Mouse (Mus musculus): ENCODE results near the gene Sipa1l2.
"Not testable (repeated sequence)": the region's sequence is repeated elsewhere in the genome, so short reads cannot be mapped to it uniquely, and the experiment has no call there.

Sipa1l2 gene

DNA sequence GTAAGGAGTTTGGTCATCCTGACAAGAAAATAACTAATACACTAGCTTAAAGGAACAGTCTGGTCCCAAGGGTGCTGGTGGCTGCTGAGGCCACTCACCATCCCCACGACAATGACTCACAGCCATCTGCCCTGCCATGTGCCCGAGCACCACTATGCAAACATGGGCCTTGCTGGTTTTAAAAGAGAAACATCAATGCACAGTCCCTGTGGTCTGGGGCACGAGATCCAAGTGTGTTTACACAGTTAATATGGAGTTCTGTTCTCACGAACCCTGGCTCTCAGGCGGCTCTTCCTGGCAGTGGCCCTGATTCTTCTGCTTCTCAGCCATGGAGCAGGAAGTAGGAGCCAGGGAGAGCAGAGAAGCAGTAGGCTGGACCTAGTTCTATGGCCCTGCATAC, 159.0 kb downstream of the Sipa1l2 start:
- DNase-seq (ENCODE audit: low read depth, low spot score): no peak

GRCm38 (mm10) chr8:125407672-125408071, 161.9 kb downstream of the Sipa1l2 start:
- DNase-seq (ENCODE audit: low read depth, low spot score): no peak

DNA sequence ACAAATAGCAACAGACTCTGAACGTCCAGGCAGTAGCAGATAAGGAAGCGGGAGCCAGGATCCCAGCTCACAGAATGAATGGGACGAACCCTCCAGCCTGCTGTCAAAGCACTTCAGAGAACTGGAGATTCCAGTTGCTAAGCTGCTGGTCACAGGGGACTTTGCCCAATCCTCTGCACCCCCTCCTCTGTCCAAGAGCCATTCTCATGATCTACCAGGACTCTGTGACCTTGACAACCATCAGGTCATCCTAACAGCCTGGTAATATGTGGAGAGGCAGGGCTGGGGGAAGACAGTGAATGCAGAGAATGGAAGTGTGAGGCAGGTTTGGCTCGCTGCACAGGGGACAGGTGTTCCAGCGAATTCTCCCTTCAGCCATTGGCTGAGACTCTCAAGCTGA, 163.2 kb downstream of the Sipa1l2 start:
- no peak for DNase-seq (ENCODE audit: low read depth, low spot score)

DNA sequence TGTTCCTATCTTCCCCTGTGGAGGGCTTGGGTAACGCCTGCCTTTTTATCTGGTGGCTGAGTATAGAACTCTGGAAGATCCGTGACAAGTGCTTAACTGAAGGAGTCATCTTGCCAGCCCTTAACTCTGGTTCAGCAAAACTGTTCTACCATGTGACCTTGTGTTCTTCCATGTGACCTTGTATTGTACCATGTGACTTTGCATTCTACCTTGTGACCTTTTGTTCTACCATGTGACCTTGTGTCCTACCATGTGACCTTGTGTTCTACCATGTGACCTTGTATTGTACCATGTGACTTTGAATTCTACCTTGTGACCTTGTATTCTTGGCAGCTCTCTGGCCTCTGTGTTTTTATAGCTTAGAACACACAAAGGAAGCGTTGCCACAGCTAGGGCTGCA, 168.3 kb downstream of the Sipa1l2 start:
- DNase-seq (ENCODE audit: low read depth, low spot score): no peak

DNA sequence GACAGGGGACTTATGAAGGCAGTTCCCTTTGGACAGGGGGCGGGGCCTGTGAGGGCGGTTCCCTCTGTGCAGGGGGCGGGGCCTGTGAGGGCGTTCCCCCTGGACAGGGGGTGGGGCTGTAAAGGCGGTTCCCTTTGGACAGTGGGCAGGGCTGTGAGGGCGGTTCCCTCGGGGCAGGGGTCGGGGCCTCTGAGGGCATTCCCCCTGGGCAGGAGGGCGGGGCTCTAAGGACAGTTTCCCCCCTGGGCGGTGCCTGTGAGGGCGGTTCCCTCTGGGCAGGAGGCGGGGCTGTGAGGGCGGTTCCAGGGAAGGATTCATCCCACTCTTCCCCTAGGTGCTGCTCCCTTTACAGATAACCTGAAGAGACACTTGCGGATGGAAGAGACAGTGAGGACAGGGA, 171.6 kb downstream of the Sipa1l2 start:
- no peak for DNase-seq (ENCODE audit: low read depth, low spot score)

- DNase-seq (ENCODE audit: low read depth, low spot score): not testable (repeated sequence)
Measured at GRCm38 (mm10) chr8:125395682-125396081, 173.9 kb downstream of the Sipa1l2 start.

- no peak for DNase-seq (ENCODE audit: low read depth, low spot score)
Measured at GRCm38 (mm10) chr8:125395032-125395431, 174.6 kb downstream of the Sipa1l2 start.

DNA sequence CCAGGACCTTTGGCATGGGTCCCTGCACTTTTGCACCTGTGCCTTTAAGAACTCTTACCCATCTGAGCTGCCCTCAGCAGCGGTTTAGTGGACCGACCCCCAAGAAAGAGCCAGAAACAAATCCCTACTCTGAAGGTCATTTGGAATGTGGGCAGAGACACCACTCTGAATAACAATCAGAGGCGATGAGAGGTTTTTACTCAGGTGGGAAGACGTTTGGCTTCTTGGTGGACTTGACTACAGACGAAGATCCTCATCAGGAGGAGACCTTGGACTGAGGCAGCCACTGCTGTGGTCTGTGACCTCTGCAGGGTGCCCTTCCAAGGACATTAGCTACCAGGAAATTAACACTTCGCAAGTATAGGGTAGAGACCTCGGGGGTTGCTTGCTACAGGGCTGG, 177.9 kb downstream of the Sipa1l2 start:
- DNase-seq (ENCODE audit: low read depth, low spot score): no peak

GRCm38 (mm10) chr8:125391271-125391670, 178.3 kb downstream of the Sipa1l2 start:
- no peak for DNase-seq (ENCODE audit: low read depth, low spot score)

GRCm38 (mm10) chr8:125390506-125390895, 179.1 kb downstream of the Sipa1l2 start:
- no peak for DNase-seq (ENCODE audit: low read depth, low spot score)

DNA sequence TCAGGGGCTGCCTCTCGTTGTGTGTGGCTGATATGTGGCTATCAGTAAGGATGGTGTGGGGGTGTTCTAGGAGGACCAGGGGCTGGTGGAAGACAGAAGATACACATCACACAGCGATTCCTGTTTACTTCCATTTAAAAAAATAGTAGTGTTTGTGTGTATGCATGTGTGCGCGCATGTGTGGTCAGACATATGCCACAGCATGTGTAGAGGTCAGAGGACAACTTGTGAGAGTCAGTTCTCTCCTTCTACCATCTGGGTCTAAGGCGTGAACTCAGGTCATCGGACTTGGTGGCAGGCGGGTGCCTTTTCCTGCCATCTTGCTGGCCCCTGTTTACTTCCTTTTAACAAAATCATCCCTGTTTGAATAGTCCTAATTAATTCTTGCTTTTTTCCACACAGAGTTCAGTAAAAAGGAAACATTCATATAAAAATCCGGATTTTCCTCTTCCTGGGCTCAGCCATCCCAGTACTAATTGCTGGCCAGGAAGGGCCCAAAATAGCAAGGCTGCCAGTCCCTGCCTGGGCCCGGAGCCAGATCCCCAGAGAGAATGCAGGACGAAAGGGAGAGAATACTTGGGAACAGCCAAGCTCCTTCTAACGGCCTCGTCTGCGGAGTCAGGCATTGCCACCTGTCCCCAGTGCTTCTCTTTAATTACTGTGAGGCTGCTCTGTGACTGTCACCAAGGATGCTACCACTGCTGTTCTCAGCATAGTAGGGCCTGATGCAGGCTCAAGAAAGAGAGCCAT, 179.7 kb downstream of the Sipa1l2 start:
- DNase-seq (ENCODE audit: low read depth, low spot score): no peak

DNA sequence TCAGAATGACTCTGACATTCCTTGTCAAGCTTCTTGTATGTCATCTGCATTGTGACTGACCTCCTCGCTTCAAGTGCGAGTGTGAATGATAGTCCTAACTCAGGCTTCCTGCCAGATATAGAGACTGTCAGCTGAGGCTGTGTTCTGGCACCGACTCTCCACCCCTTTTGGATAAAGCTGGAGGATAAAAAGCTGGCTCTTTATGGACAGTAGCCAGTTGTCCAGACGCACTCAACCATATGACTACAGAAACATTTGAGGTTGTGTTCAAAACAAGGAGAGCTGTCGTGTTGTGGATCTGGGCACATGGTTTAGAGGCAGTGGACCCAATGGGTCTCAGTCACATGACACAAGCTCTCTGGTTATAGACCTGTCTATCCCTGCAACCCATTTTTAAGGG, 180.3 kb downstream of the Sipa1l2 start:
- DNase-seq (ENCODE audit: low read depth, low spot score): no peak

GRCm38 (mm10) chr8:125388404-125389180, 181.0 kb downstream of the Sipa1l2 start:
- DNase-seq (ENCODE audit: low read depth, low spot score): no peak

GRCm38 (mm10) chr8:125385519-125386150, 184.0 kb downstream of the Sipa1l2 start:
- peak; percentile 46 for DNase-seq (ENCODE audit: low read depth, low spot score)

GRCm38 (mm10) chr8:125384551-125385183, 184.9 kb downstream of the Sipa1l2 start:
- DNase-seq (ENCODE audit: low read depth, low spot score): no peak

DNA sequence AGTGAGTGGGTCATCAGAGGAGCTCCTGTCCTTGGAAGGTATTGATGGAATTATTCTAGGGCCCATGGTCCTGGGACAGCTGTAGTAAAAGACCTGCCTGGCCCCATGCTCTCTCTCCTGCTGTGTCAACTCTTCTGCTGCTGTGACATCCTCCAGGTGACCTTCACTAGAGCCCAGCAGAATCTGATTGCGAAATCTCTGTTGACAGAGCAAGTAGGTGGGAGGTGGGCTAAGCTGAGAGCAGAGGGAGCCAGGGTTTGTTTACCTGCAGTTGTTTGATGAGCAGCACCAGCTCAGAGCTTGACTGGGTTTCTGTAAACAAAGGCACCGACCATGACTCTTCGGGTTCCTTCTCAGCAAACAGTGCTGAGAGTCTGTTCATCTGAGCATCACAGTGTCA, 187.9 kb downstream of the Sipa1l2 start:
- no peak for DNase-seq (ENCODE audit: low read depth, low spot score)

GRCm38 (mm10) chr8:125379939-125380338, 189.7 kb downstream of the Sipa1l2 start:
- DNase-seq (ENCODE audit: low read depth, low spot score): no peak

- DNase-seq (ENCODE audit: low read depth, low spot score): no peak
Measured at GRCm38 (mm10) chr8:125379156-125379555, 190.5 kb downstream of the Sipa1l2 start.

DNA sequence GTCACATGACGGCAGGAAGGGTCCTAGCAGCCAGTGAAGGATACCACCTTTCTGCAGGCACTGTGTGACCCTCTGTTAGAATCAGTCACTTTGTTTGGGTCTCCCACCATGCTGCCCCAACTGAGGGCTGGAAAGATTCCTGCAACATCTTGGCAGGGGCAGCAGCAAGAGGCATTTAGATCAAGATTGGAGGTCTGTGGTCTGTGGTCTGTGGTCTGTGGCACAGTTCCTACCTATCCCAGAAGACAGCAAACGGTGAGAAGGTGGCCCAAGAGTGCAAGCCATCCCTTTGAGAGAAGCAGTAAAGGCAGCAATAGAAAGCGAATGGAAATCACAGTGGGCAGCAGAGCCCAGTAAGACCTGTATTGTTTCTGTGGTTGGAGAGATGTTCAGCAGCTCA, 191.9 kb downstream of the Sipa1l2 start:
- DNase-seq (ENCODE audit: low read depth, low spot score): no peak

DNA sequence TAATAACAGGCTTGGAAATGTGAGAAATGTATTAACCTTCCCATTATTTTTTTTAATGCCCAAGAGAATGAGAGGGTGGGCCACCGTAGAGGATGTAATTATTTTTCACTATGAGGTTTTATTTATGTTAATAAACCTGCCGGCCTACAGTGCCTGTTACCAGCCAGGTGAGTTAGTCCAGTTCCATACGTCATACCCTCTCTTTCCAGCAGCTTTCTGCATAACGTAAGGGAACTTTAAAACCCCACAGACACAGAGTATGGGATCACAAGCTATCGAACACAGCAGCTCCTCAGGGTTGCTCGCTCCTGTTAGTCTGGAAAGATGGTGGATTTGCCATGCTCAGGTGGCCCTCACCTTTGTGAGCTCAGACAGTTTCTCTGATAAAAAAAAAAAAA, 193.2 kb downstream of the Sipa1l2 start:
- DNase-seq (ENCODE audit: low read depth, low spot score): no peak

DNA sequence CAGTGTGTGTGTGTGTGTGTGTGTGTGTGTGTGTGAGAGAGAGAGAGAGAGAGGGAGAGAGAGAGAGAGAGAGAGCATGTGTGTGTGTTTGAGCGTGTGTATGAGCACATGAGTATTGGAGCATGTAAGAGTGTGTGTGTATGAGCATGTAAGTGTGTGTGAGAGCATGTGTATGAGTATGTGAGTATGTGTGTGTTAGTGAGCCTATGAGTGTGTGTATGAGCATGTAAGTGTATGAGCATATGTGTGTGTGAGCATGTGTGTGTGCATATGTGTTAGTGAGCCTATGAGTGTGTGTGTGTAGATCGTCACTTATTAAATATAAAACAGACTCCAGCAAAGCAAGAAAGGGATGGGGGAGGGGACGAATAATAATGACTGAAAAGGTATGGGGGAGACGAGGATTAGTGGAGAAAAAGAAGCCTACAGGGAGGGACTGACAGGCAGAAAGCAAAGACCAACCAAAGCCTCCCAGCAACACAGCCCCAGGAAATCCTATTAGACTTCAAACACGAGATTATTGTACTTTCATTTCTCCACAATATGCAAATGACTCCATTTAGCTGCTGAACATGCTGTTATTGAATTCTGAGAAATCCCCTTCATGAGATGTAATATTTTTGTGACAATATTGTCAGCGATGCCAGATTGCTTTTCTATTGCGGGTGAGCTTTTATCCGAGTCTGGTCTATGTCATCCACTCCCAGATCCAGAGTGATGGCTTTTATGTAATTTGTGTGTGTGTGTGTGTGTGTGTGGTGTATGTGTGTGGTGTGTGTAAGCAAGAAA, 193.8 kb downstream of the Sipa1l2 start:
- DNase-seq (ENCODE audit: low read depth, low spot score): no peak
